Mouse (Mus musculus): ENCODE data around the gene Rnase1. TPM values are rescaled to one million over a fixed set of nuclear protein-coding genes. Genes with fewer than 3 reads are reported as not detected.
A peak's percentile ranks its signal among the peaks of the same experiment; 100 is the strongest.

Rnase1 gene
- total and polyA plus RNA-seq, 3 experiments = 0.07 TPM; not detected in 2

DNA sequence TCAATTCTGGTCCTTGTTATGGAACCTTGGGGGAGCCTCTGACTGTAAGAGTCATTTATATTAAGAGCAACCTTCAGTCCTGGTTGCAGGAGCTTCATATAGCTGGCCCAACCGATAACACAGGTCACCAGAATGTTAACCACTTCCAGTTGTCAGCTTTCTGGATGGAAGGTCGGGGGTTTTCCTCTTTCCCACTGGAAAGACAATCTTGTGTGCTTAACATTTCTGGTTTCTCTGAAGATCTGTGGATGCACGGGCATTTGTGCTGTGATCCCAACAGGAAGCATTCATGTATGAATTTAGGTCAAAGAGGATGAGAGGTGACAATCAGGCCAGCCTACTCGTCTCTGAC is 17.0 kb downstream of the Rnase1 start:
- H3K27me3 ChIP-seq (ENCODE audit: control insufficient read depth in 1 of 2, insufficient read depth in 2 of 2, low read length in 2 of 2) = no peaks in the 10 kb centered on the region
- DNase-seq (ENCODE audit: low read depth, low spot score) = peak; percentile 67
- H3K79me2 ChIP-seq (ENCODE audit: control insufficient read depth, insufficient read depth, low read length, poor library complexity) = peaks cover 7% of the 10 kb centered on the region
- peak overlapping the region; percentile 74 for H3K9ac ChIP-seq (ENCODE audit: control insufficient read depth, low read depth, low read length, poor library complexity, severe bottlenecking)
- H3K4me1 ChIP-seq (ENCODE audit: control insufficient read depth in 1 of 2, insufficient read depth in 2 of 2, low read length in 2 of 2) = peaks cover 13 to 41% of the 10 kb centered on the region in 2 experiments
- H3K27ac ChIP-seq (ENCODE audit: control insufficient read depth, low read depth, low read length) = peak overlapping the region; percentile 95
- H3K4me3 ChIP-seq (ENCODE audit: control insufficient read depth in 1 of 2, insufficient read depth in 1 of 2, low read depth in 2 of 2, low read length in 2 of 2) = peak overlapping the region; percentile 60 to 75
- TF ChIP-seq HCFC1 (IDR thresholded peaks at IDR 0.05; ENCODE audit: low read depth, low read length) (no peak), MYC (IDR thresholded peaks at IDR 0.05; ENCODE audit: low read depth, low read length) (no peak), KAT2A (conservative IDR thresholded peaks at IDR 0.05; ENCODE audit: low read depth, low read length) (no peak), MYB (IDR thresholded peaks at IDR 0.05; ENCODE audit: low read depth, low read length) (no peak), UBTF (IDR thresholded peaks at IDR 0.05; ENCODE audit: borderline replicate concordance, insufficient read depth, low read depth, low read length) (no peak), ZMIZ1 (IDR thresholded peaks at IDR 0.05; ENCODE audit: low read depth, low read length) (no peak), ETS1 (IDR thresholded peaks at IDR 0.05; ENCODE audit: low read depth, low read length) (no peak), SMC3 (IDR thresholded peaks at IDR 0.05; ENCODE audit: low read depth, low read length) (no peak), POLR2AphosphoS5 (IDR thresholded peaks at IDR 0.05; ENCODE audit: borderline replicate concordance, low read depth, low read length) (no peak), ELF1 (IDR thresholded peaks at IDR 0.05; ENCODE audit: low read depth, low read length) (no peak), EP300 (IDR thresholded peaks at IDR 0.05; ENCODE audit: low read depth in 1 of 2, low read length in 2 of 2) (peak in 1 of 2 experiments; percentile 32; a peak in 2 of 4 replicates), CTCF (IDR thresholded peaks at IDR 0.05 in 2 of 3, conservative IDR thresholded peaks at IDR 0.05 in 1 of 3; ENCODE audit: control insufficient read depth in 1 of 3, insufficient read depth in 1 of 3, low read depth in 2 of 3, low read length in 3 of 3, poor library complexity in 1 of 3, severe bottlenecking in 1 of 3) (no peak), RAD21 (IDR thresholded peaks at IDR 0.05; ENCODE audit: low read depth, low read length) (no peak), TAL1 (IDR thresholded peaks at IDR 0.05; ENCODE audit: low read length) (peak; percentile 54), RCOR1 (IDR thresholded peaks at IDR 0.05; ENCODE audit: low read depth, low read length) (no peak), USF2 (IDR thresholded peaks at IDR 0.05; ENCODE audit: borderline replicate concordance in 1 of 2, insufficient read depth in 1 of 2, low read depth in 1 of 2, low read length in 2 of 2) (no peak)
- H3K36me3 ChIP-seq (ENCODE audit: control insufficient read depth in 1 of 2, insufficient read depth in 2 of 2, low read length in 2 of 2) = peaks cover 0 to 37% of the 10 kb centered on the region in 2 experiments; a peak in 2 of 4 replicates
- H3K9me3 ChIP-seq (replicated peaks; ENCODE audit: insufficient read depth, low read length) = no peaks in the 10 kb centered on the region

DNA sequence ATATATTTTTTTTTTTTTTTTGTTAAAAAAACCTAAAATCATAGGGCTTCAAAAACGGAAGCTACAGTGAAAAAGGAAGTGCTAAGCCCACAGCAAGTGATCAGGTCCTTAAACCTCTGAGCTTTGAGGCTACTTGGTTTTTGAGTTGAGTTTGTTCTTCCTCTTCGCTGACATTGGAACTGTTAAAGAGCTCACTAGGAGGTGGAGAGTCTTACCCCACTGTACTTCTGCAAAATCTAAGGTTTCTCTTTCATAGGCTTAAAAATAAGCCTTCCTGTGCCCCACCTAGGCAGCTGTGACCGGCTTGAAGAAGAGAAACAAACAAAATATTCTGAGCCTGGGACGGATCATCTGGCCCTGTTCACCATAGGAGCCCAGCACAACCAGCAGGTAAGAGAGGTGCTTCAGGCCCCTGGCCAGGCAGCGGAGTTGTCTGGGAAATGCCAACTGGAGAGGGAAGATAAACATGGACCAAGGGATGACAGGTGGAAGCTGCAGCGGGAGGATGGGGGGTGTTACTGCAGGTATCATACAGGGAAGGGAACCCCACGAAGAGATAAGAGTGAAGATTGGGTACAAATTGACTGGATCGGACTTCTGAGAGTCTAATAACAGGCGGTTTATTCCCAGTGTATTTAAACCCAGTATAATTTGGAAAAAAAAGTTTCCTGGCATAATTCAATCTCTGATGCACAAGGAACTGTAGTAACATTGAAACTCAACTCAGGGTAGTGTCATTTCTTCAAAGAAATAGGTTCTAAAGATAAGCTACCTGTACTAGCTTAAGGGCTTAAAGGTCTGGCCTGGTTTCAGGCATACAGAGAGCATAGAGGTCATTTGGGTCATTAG is 17.6 kb downstream of the Rnase1 start:
- H3K79me2 ChIP-seq (ENCODE audit: control insufficient read depth, insufficient read depth, low read length, poor library complexity) = peaks cover 7% of the 10 kb centered on the region
- H3K36me3 ChIP-seq (ENCODE audit: control insufficient read depth in 1 of 2, insufficient read depth in 2 of 2, low read length in 2 of 2) = peaks cover 0 to 37% of the 10 kb centered on the region in 2 experiments; a peak in 2 of 4 replicates
- H3K27ac ChIP-seq (ENCODE audit: control insufficient read depth, low read depth, low read length) = peak overlapping the region; percentile 95
- H3K27me3 ChIP-seq (ENCODE audit: control insufficient read depth in 1 of 2, insufficient read depth in 2 of 2, low read length in 2 of 2) = no peaks in the 10 kb centered on the region
- H3K9me3 ChIP-seq (replicated peaks; ENCODE audit: insufficient read depth, low read length) = no peaks in the 10 kb centered on the region
- peak overlapping the region; percentile 60 to 75 for H3K4me3 ChIP-seq (ENCODE audit: control insufficient read depth in 1 of 2, insufficient read depth in 1 of 2, low read depth in 2 of 2, low read length in 2 of 2)
- H3K9ac ChIP-seq (ENCODE audit: control insufficient read depth, low read depth, low read length, poor library complexity, severe bottlenecking) = peak overlapping the region; percentile 74
- peak; percentile 87 for DNase-seq (ENCODE audit: low read depth, low spot score)
- peaks cover 13 to 41% of the 10 kb centered on the region in 2 experiments for H3K4me1 ChIP-seq (ENCODE audit: control insufficient read depth in 1 of 2, insufficient read depth in 2 of 2, low read length in 2 of 2)
- no peak for TF ChIP-seq ZKSCAN1 (IDR thresholded peaks at IDR 0.05; ENCODE audit: low read depth, low read length)
- peak; percentile 53; the same call in 1 of the 2 replicates for TF ChIP-seq ETS1 (IDR thresholded peaks at IDR 0.05; ENCODE audit: low read depth, low read length)
- TF ChIP-seq MAZ (IDR thresholded peaks at IDR 0.05; ENCODE audit: low read depth, low read length) = no peak
- no peak for TF ChIP-seq E2F4 (IDR thresholded peaks at IDR 0.05; ENCODE audit: borderline replicate concordance, low read depth, low read length)
- TF ChIP-seq NRF1 (IDR thresholded peaks at IDR 0.05; ENCODE audit: insufficient read depth, low read depth, low read length, poor library complexity, severe bottlenecking) = no peak
- TF ChIP-seq TAL1 (IDR thresholded peaks at IDR 0.05; ENCODE audit: low read length) = peak; percentile 9; the same call in 1 of the 2 replicates
- TF ChIP-seq TBP (IDR thresholded peaks at IDR 0.05; ENCODE audit: low read depth, low read length) = peak; percentile 89
- TF ChIP-seq MAX (IDR thresholded peaks at IDR 0.05; ENCODE audit: low read length) = no peak
- no peak for TF ChIP-seq CTCF (IDR thresholded peaks at IDR 0.05 in 2 of 3, conservative IDR thresholded peaks at IDR 0.05 in 1 of 3; ENCODE audit: control insufficient read depth in 1 of 3, insufficient read depth in 1 of 3, low read depth in 2 of 3, low read length in 3 of 3, poor library complexity in 1 of 3, severe bottlenecking in 1 of 3)
- no peak for TF ChIP-seq RCOR1 (IDR thresholded peaks at IDR 0.05; ENCODE audit: low read depth, low read length)
- no peak for TF ChIP-seq USF1 (IDR thresholded peaks at IDR 0.05; ENCODE audit: low read depth, low read length)
- no peak for TF ChIP-seq MAFK (IDR thresholded peaks at IDR 0.05; ENCODE audit: borderline replicate concordance, low read depth, low read length)
- no peak for TF ChIP-seq MYB (IDR thresholded peaks at IDR 0.05; ENCODE audit: low read depth, low read length)
- no peak for TF ChIP-seq ZMIZ1 (IDR thresholded peaks at IDR 0.05; ENCODE audit: low read depth, low read length)
- TF ChIP-seq GATA1 (IDR thresholded peaks at IDR 0.05; ENCODE audit: low read depth, low read length) = peak; percentile 46
- peak; percentile 57 for TF ChIP-seq NELFE (IDR thresholded peaks at IDR 0.05; ENCODE audit: low read depth, low read length)
- TF ChIP-seq POLR2A (IDR thresholded peaks at IDR 0.05; ENCODE audit: control insufficient read depth in 1 of 2, insufficient read depth in 1 of 2, low read depth in 1 of 2, low read length in 2 of 2, poor library complexity in 1 of 2) = peak in 1 of 2 experiments; percentile 74; a peak in 2 of 4 replicates
- TF ChIP-seq GABPA (IDR thresholded peaks at IDR 0.05; ENCODE audit: low read depth, low read length) = no peak

Data from MEL (cell line).